Mouse (Mus musculus) liver, embryonic 16.5 days (tissue): ENCODE data around the gene Krtap3-2. TPM values are rescaled to one million over a fixed set of nuclear protein-coding genes. Genes with fewer than 3 reads are reported as not detected.

Experiments used
- ATAC-seq: fragments of 200-750 bp; cut with Nextera tagmentation; 2 replicates; pipeline ENCODE4 v1.8.0; 2017; ENCODE audit warnings: low read depth, mild to moderate bottlenecking, moderate number of reproducible peaks, moderate library complexity
- H3K27ac ChIP-seq: fragments of 300-500 bp; sonication (generic); 2 replicates; pipeline ENCODE4 v1.5.1; 2014; ENCODE audit warnings: mild to moderate bottlenecking, low read length
- H3K27me3 ChIP-seq: fragments of 300-500 bp; sonication (generic); 2 replicates; pipeline ENCODE4 v1.6.1; 2014; ENCODE audit warnings: low read depth, low read length, mixed read lengths; ENCODE audit not compliant: control insufficient read depth, insufficient read depth
- H3K36me3 ChIP-seq: fragments of 300-500 bp; sonication (generic); 2 replicates; pipeline ENCODE4 v1.6.1; 2014; ENCODE audit warnings: mild to moderate bottlenecking; ENCODE audit not compliant: control insufficient read depth, insufficient read depth
- H3K4me1 ChIP-seq: fragments of 300-500 bp; sonication (generic); 2 replicates; pipeline ENCODE4 v1.6.1; 2014; ENCODE audit warnings: low read depth, low read length, mixed read lengths; ENCODE audit not compliant: control insufficient read depth
- H3K4me2 ChIP-seq: fragments of 300-500 bp; sonication (generic); 2 replicates; pipeline ENCODE4 v1.6.1; 2014; ENCODE audit warnings: low read depth, low read length, mixed read lengths
- H3K4me3 ChIP-seq: fragments of 300-500 bp; sonication (generic); 2 replicates; pipeline ENCODE4 v1.5.1; 2014; ENCODE audit warnings: low read depth, mild to moderate bottlenecking, low read length
- H3K9ac ChIP-seq: fragments of 300-500 bp; sonication (generic); 2 replicates; pipeline ENCODE4 v1.6.1; 2014; ENCODE audit warnings: low read depth, low read length
- H3K9me3 ChIP-seq: fragments of 300-500 bp; sonication (generic); replicated peaks from 2 replicates; pipeline ENCODE4 v1.6.1; 2016; ENCODE audit warnings: low read length; ENCODE audit not compliant: control insufficient read depth
- WGBS: fragments of 180-500 bp; shearing (Covaris S2); extraction: QIAGEN DNeasy Blood & Tissue Kit; methylation state at CpG from one replicate; pipeline ENCODE4 v1.1.7; 2014; ENCODE audit not compliant: insufficient replicate concordance; 5-methylcytosine and 5-hydroxymethylcytosine counted together
- polyA plus RNA-seq: library from polyadenylated mRNA; unstranded; fragments of >200 nt; fragmentation: Nextera tagmentation; extraction: Ambion mirVana; gene quantifications from 2 replicates; pipeline ENCODE4 v1.2.1, GENCODE M21; 2015

The Krtap3-2 gene
- polyA plus RNA-seq, 1 experiment from 2014 or later: not detected

GRCm38 (mm10) chr11:99574106-99574505, 17.5 kb upstream of the Krtap3-2 start:
- H3K9me3 ChIP-seq: no peaks in the 10 kb centered on the region
- H3K27ac ChIP-seq: no peak overlapping the region
- no peak overlapping the region for H3K9ac ChIP-seq
- 5% methylated on average over 7 of the region's 7 CpGs for WGBS
- no peaks in the 10 kb centered on the region for H3K27me3 ChIP-seq
- ATAC-seq: no peak
- H3K36me3 ChIP-seq: no peaks in the 10 kb centered on the region
- no peak overlapping the region for H3K4me3 ChIP-seq
- H3K4me2 ChIP-seq: no peak overlapping the region
- no peaks in the 10 kb centered on the region for H3K4me1 ChIP-seq

DNA sequence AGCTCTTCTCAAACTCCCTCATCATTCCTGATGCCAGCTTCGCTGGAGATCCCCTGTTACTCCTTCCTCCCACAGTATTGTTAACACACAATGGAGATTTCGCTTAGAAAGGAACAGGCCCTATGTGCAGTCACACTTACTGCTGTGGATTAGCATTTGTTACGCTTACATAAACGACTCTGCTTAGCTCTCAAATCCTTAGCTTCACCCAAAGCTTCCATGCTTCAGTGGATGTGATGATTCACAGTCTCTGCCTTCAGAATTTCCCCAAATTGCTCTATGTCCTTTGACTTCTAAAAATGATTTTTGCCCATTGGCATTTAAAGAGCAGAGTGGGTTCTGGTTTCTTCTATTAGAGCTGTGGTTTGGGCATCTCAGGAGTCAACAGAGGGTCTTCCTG, 16.5 kb upstream of the Krtap3-2 start:
- Histone ChIP-seq H3K27me3 (no peaks in the 10 kb centered on the region), H3K4me3 (no peak overlapping the region), H3K4me2 (no peak overlapping the region), H3K27ac (no peak overlapping the region), H3K9me3 (no peaks in the 10 kb centered on the region), H3K36me3 (no peaks in the 10 kb centered on the region), H3K9ac (no peak overlapping the region), H3K4me1 (no peaks in the 10 kb centered on the region)
- no peak for ATAC-seq
- WGBS: 47% methylated on average over 4 of the region's 4 CpGs

GRCm38 (mm10) chr11:99566530-99566929, 9.9 kb upstream of the Krtap3-2 start, which contains the start of gene Krtap3-1:
TSS of gene Krtap3-1 (minus strand) at chr11:99566630.
- WGBS: 82% methylated on average over 7 of the region's 7 CpGs
- ATAC-seq: no peak
- H3K4me2 ChIP-seq: no peak within 1 kb of the TSS

GRCm38 (mm10) chr11:99562580-99562979, 5.9 kb upstream of the Krtap3-2 start:
- Histone ChIP-seq H3K27me3 (no peaks in the 10 kb centered on the region), H3K4me3 (no peak overlapping the region), H3K27ac (no peak overlapping the region), H3K36me3 (no peaks in the 10 kb centered on the region), H3K9me3 (no peaks in the 10 kb centered on the region), H3K4me2 (no peak overlapping the region), H3K4me1 (no peaks in the 10 kb centered on the region), H3K9ac (no peak overlapping the region)
- no peak for ATAC-seq
- whole genome bisulfite sequencing: 60% methylated on average over 6 of the region's 6 CpGs

More at GRCm38 (mm10) chr11:99566530-99566929, 9.9 kb upstream of the Krtap3-2 start, which contains the start of gene Krtap3-1:
- H3K36me3 ChIP-seq: no peaks in the 10 kb centered on the region
- no peaks in the 10 kb centered on the region for H3K9me3 ChIP-seq
- no peaks in the 10 kb centered on the region for H3K4me1 ChIP-seq
- H3K27ac ChIP-seq: no peak within 1 kb of the TSS
- no peak within 1 kb of the TSS for H3K4me3 ChIP-seq
- no peaks in the 10 kb centered on the region for H3K27me3 ChIP-seq
- H3K9ac ChIP-seq: no peak within 1 kb of the TSS

GRCm38 (mm10) chr11:99559366-99559765, 2.7 kb upstream of the Krtap3-2 start, which contains the start of gene Gm11939:
TSS of gene Gm11939 (minus strand) at chr11:99559466.
- no peak within 1 kb of the TSS for H3K27ac ChIP-seq
- H3K36me3 ChIP-seq: no peaks in the 10 kb centered on the region
- H3K4me2 ChIP-seq: no peak within 1 kb of the TSS
- H3K4me1 ChIP-seq: no peaks in the 10 kb centered on the region
- H3K27me3 ChIP-seq: no peaks in the 10 kb centered on the region
- H3K4me3 ChIP-seq: no peak within 1 kb of the TSS
- no peaks in the 10 kb centered on the region for H3K9me3 ChIP-seq
- no peak for ATAC-seq
- H3K9ac ChIP-seq: no peak within 1 kb of the TSS
- WGBS: 67% methylated on average over 9 of the region's 9 CpGs

DNA sequence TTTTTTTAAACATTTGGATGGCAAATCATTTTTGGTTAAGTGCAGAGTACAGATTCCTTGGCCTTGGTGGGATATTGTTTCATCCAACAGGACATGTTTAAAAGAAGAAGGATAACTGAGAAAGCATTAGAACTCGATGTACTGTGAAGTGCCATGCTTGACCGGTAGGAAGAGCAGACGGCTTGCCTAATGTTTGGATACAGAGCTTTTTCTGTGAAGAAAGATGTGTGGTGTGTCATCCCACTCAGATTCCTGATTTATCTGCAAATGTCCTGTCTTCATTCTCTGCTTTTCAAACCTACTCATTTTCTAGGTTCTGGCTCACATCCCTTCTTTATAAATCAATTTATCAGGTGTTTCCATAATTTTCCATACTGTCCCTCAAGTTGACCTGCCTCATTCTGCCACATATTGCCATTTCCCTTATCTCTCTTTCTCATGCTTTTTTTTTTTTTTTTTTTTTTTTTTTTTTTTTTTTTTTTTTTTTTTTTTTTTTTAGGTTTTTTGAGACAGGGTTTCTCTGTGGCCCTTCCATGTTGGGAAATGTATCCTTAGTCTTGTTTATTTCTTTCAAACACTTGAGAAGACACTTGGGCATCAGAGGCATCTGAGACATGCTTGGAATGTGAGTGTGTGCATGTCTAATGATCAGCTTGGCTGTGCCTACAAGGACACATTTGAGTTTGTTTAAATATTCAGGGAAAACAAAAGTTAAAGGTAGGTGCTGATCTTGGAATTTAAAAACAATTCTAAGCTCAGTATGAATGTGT, 1.5 kb upstream of the Krtap3-2 start:
- ATAC-seq: no peak

GRCm38 (mm10) chr11:99556195-99556594, 458 bp downstream of the Krtap3-2 start:
- no peak for ATAC-seq
- no peak overlapping the region for H3K27ac ChIP-seq

More for the DNA sequence above, 1.5 kb upstream of the Krtap3-2 start:
- Histone ChIP-seq H3K27me3 (no peaks in the 10 kb centered on the region), H3K36me3 (no peaks in the 10 kb centered on the region), H3K9me3 (no peaks in the 10 kb centered on the region), H3K4me2 (no peak overlapping the region), H3K27ac (no peak overlapping the region), H3K4me1 (no peaks in the 10 kb centered on the region), H3K4me3 (no peak overlapping the region), H3K9ac (no peak overlapping the region)
- 73% methylated on average over 3 of the region's 3 CpGs for WGBS

DNA sequence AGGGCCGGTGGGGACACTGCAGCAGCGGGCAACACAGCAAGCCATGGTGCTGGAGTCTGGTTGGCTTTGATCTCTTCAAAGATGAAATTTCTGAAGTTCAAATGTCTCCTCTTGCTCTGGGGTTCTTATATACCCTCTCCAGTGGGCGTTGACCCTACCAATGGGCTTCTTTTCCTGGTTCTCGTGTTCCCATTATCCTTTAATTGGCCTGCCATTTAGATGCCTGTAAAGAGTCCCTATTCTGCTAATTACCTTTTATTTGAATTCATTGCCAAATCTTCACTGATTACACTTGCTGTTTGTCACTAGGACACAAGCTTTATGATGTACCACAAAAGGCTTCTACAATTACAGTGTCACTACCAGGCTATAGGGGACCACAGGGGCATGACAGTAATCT, 5.9 kb downstream of the Krtap3-2 start, which contains the start of gene Krtap3-3:
Gene Krtap3-3, minus strand, starts transcription at position 101 of the 400 bp plus-strand sequence.
- H3K36me3 ChIP-seq: no peaks in the 10 kb centered on the region
- 52% methylated on average over 4 of the region's 4 CpGs for WGBS
- no peak for ATAC-seq
- H3K4me2 ChIP-seq: no peak within 1 kb of the TSS
- H3K4me1 ChIP-seq: no peaks in the 10 kb centered on the region
- no peaks in the 10 kb centered on the region for H3K27me3 ChIP-seq
- H3K9me3 ChIP-seq: no peaks in the 10 kb centered on the region
- H3K9ac ChIP-seq: no peak within 1 kb of the TSS
- H3K4me3 ChIP-seq: no peak within 1 kb of the TSS
- H3K27ac ChIP-seq: no peak within 1 kb of the TSS

More at GRCm38 (mm10) chr11:99556195-99556594, 458 bp downstream of the Krtap3-2 start:
- Histone ChIP-seq H3K4me1 (no peaks in the 10 kb centered on the region), H3K27me3 (no peaks in the 10 kb centered on the region), H3K9ac (no peak overlapping the region), H3K4me2 (no peak overlapping the region), H3K4me3 (no peak overlapping the region), H3K9me3 (no peaks in the 10 kb centered on the region), H3K36me3 (no peaks in the 10 kb centered on the region)
- WGBS: 57% methylated on average over 2 of the region's 2 CpGs

DNA sequence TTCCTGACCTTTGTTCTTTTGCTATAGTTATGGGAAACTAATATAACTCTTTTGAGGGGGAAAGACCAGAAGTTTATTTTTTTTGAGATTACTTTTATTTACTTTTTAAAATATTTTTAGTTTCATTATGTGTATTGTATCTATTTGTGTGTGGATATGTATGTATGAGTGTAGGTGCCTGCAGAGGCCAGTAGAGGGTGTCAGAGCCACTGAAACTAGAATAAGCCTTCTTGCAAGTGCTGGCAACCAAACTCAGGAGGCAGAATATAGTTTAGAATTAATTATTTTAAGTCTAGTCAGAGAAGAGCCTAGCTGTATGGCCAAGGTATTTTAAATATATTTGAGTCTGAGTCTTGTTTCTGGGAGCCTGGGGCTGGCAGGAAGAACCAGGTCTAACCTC, 8.8 kb downstream of the Krtap3-2 start:
- Histone ChIP-seq H3K27ac (no peak overlapping the region), H3K9ac (no peak overlapping the region), H3K36me3 (no peaks in the 10 kb centered on the region), H3K4me2 (no peak overlapping the region), H3K27me3 (no peaks in the 10 kb centered on the region), H3K9me3 (no peaks in the 10 kb centered on the region), H3K4me1 (no peaks in the 10 kb centered on the region), H3K4me3 (no peak overlapping the region)
- no peak for ATAC-seq
